Mouse (Mus musculus) pancreas, adult 10 weeks (tissue): ENCODE data around the gene Slco1b2. TPM values are rescaled to one million over a fixed set of nuclear protein-coding genes. Genes with fewer than 3 reads are reported as not detected.

Experiments used
- polyA plus RNA-seq: library from polyadenylated mRNA; stranded (reverse); fragments of 350-450 nt; fragmentation: Illumina TruSeq; extraction: RNeasy Lipid Tissue Mini Kit (QIAGEN cat#74804); gene quantifications from one replicate; pipeline ENCODE4 v1.2.3, GENCODE M21; 2015; ENCODE audit warnings: low read depth, low replicate concordance; ENCODE audit not compliant: insufficient read depth

Slco1b2 gene
- polyA plus RNA-seq = not detected

GRCm38 (mm10) chr6:141629291-141629690 is at the start of gene Slco1b2:
TSS of gene Slco1b2 (plus strand) at chr6:141629518.

Other genes with a start within 250 kb of the Slco1b2 start
- gene Slco1c1, start 105.2 kb upstream of the Slco1b2 start, polyA plus RNA-seq = not detected
- gene Gm5724, start 144.3 kb downstream of the Slco1b2 start, polyA plus RNA-seq = not detected
- gene Slco1a4, start 226.7 kb downstream of the Slco1b2 start, polyA plus RNA-seq = 0.20 TPM